Mouse (Mus musculus) ES-CJ7 (cell line): ENCODE data around the gene Slc16a13.
A peak's percentile ranks its signal among the peaks of the same experiment; 100 is the strongest.

ENCODE experiments used
- DNase-seq: peaks from one replicate; pipeline ENCODE4 v3.0.0; 2011; ENCODE audit warnings: low read depth, low spot score

Slc16a13 gene

DNA sequence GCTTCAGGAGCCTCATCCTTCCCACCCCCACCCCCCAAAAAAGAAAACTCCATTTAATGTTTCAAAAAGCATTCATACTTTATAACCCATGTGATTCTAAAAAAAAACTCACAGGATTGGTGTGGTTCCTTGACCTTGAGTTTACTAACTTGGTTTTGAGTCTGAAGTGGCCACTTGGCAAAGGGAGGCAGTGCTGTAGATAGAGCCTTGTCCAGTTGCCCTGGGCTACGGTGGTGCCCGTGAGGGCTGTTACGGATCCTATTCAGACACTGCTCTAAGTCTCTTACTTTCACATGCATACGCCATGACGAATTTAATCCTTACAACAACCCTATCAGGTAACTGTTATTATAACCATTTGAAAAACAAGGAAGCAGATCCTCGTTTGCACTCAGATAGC, 8.9 kb downstream of the Slc16a13 start:
- no peak for DNase-seq

DNA sequence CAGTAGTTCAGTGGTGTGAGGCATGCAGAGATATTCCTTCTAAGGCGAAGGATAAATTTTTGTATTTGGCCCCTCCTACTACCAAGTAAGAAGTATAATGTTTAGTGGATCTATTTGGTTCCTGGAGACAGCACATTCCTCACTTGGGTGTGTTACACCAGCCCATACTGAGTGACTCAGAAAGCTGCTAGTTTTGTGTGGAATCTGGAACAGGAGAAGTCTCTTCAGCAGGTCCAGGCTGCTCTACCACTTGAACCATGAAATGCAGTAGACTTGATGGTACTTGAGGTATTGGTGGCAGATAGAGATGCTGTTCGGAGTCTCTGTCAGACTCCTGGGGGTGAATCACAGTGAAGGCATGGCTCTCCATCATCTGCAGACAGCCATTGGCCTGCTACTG, 10.2 kb downstream of the Slc16a13 start:
- no peak for DNase-seq

DNA sequence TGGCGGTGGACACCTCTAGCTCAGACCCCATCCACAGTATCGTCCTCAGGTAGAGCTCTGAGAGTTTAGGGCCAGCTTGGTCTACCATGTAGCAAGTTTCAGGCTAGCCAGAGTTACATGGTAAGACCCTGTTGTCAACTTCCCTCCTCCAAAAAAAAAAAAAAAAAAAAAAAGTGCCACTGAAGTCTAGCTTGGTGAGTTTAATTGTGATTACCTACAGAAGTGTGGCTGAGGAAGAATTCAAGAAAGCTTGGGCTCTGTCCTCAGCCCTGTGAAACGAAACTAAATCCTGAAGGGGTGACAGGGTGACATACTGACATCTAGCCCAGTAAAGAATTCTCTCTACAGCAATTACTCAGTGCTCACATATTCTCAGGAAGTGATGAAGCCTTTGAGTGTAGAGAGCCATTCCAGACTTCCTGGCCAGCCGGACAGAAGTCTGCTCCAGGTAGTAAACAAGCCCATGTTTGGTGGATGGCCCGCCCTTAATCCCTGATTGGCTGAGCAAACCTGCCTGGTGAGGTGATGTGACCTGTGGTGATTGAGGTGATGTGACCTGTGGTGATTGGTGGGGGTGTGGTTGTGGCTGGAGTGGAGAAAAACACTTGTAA, 12.0 kb downstream of the Slc16a13 start:
- no peak for DNase-seq

DNA sequence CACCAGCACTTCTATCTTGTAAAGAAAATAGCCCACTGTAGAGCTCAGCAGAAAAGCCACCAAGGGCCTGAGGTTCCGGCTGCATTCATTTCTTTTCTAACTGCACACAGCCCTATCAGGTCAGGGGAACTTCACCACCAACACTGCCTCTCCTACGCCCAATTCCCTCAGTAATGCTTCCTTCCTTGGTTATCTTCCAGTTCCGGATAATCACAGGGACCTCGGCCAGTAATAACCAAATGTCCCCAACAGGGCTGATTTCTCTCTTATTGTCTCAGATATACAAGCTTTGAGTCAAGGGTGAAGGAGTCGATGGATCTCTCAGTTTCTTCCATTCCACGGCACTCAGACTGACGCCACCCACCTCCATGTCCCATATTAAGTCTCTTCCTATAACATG, 13.6 kb downstream of the Slc16a13 start:
- no peak for DNase-seq

DNA sequence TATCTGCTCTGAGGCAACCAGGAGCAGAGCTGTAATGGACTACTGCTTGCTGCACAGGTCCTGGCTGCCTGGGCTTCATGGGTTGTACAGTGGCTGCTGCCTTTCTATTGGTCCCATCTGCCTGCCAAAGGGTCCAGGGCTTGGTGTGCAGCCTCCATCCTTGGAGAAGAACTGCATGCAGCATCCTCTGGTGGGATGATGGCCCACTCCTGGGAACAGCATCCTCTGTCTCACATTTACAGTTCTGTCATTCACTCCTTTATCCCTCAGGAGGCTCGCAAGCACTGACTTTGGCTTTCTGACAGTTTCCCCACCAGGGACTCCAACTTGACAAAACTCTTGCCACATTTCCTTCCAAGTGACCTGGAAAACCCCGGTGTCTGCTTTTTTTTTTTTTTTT, 14.1 kb downstream of the Slc16a13 start:
- no peak for DNase-seq

DNA sequence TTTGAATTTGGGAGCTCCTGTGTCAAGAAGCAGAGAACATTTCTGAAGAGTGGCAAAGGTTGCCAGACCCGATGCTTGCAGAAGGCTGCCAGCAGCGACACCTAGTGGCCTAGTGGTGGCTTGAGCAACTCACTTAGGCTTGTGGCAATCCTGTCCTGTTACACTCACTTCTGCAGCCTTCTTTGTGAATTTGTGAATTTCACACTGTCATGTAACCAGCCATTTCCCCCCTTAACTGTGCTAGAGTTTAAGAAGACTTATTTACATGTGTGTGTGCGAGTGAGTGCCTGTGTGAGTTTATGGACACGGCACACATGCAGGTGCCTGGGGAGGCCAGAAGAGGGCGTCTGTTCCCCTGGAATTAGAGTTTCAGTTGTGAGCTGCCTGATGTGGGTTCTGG, 19.2 kb downstream of the Slc16a13 start:
- DNase-seq, result peak; percentile 78

DNA sequence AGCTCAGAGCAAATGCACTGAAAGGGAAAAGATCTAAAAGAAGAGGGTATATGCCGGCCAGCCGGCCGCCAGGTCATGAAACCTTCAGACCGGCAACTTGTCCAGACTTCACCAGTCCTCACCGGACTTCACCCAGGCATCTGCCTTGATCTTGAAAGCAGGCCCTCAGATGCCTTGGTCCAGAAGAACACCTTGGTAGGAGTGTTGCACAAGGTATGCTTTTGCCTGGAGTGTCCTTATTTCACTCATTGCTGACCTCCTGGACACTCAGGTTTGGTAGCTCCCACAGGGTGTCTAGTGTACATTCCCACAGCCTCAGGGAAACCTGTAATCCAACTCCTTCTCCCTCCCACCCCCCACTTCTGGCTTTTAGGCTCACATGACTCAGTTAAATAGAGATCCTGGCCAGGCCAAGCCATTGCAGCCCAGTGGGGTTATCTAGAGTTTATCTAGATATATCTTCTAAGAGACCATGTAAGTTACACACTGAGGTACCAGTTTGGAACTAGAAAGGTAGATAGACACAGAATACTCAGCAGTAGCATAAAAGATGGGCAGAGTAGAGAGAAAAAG, 20.7 kb downstream of the Slc16a13 start:
- no peak for DNase-seq

DNA sequence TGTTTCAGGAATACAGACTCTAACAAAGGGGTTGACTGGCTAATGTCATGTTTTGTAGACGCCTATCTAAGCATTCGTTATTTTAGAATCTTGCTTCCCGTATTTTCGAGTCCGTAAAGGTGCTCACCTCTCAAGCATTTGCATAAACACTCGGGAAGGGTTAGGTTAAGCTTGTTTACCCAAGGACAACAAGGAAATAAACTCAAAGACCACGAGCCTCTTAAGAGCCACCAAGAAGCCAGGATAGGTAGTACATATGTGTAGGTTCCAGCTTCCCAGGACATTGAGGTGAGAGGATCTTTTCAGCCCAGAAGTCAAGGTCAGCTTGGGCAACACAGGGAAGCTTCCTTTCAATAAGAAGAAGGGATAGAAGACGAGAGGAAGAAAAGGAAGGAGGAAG, 21.8 kb downstream of the Slc16a13 start:
- no peak for DNase-seq

DNA sequence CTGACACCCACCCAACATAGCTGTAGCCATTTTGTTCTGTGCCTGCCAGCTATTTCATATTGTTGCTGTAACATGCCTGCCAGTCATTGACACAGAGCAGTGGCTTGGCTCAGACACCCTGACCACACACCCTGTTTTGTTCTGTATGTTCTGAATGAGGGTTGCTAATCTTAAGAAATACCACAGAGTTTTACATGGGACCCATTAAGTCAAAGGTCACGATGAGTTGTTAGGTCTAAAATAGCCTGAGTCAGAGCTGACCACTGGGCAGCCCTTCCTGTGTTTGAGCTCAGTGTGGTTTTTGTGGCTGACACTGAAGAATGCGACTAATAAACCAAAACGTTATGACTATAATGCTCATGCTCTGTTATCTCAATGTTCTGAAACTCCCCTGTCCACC, 22.5 kb downstream of the Slc16a13 start:
- DNase-seq, result no peak

DNA sequence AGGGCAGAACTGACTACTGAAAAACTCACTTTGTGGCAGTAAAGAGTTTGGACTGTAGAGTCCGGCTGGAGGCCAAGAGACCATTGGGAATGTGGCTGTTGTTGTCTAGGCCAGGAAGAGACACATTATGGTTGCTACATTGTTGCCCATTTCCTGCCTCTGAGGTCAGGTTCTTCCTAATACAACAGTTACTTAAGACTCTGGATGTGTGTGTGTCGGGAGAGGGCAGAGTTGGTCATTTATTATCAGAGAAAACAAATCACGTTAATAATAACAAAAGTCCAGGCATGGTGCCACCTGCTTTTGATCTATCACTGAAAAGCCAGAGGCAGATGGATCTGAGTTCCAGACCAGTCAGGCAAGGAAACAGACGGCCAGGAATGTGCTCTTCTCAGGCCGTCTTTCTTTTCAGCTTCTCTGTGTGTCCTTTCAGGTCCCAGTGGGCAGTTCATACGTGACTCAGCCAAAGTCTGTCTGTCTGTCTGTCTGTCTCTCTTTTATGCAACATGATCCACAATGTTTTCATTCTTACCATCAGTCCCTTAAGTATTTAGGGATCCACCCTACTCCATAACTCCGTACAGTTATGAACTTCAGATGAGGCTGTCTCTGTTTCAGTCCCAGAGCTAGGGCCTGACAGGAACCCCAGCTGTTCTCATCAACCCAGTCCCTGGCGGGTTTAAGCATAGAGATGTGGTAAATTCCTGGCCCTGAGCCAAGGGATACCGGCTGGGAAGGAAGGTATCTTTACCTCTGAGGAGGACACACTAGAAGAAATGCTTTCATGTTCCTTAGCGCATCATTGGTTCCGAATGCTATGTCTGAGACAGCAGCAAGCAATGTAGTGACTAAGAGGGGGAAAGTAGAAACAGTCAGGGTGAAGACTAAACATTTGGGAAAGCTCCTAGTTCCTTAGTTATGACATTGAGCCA, 27.2 kb downstream of the Slc16a13 start:
- no peak for DNase-seq

DNA sequence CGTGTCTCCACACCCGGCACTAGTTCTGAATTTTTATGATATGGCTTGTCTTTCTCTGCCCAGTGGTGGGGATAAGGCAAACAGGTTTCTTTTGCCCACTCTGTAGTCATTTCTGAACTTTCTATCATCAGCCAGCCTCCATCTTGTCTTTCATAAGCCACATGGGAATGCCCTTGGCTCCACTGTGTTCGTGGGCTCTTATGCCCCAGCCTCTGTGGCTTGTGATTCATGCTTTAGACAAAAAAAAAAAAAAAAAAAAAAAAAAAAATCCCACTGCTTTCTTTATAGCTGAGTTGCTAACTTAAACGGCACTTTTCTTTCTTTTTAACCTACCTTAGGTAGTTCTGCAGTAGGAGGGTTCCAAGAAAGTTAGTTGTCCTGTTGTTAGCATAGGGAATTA, 28.7 kb downstream of the Slc16a13 start:
- no peak for DNase-seq

DNA sequence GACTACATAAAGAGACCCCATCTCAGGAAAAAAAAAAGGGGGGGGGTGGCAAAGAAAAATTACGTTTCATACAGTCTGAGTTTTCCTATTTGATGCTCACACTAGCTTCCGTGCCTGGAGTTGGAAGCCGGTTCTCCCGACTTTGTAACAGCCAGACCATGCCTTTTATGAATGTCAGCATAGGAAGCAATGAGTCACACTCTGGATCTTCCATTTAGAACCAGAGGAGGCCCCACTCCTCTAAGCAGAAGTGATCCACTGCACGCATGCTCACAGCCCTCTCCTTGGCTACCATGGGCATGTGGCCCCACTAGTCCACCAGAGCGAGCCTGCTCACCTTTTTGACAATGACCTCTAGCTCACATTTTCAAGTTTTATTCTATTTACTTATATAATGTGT, 29.7 kb downstream of the Slc16a13 start:
- DNase-seq, result no peak

DNA sequence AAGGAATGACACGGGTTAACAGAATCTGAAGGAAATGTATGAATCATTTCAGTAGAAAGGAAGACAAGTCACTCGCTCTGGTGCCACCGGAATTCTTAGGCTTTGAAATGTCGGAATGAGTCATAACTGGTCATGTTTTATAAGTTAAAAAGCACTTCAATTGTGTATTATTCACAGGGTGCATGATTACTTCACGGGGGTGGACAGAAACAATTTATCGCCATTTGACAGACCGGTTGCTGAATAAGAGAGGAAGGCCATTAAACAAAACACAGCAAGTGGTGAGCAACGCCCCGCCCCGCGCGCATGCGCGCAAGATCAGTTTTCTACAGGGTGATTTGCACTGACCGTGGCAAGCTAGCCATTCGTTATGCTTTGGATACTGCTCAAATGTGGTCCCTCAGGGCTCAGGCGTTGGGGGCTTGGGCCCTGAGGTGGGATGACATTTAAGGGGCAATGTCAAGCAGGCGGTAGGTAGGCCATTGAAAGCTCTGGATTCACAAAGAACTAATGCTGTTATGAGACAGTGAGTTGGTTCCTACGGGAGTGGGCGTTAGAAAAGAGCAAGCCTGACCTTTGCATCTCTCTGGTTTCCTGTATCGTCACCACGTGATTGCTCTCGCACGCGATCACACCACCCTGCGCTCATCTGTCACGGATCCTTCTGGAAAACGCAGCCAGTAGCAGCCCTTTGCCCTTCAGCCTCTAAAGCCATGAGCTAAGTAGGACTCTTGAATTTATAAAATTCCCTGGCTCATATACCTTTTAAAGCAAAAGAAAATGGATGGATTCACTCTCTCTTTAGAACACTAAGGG, 31.3 kb downstream of the Slc16a13 start:
- DNase-seq, result no peak

DNA sequence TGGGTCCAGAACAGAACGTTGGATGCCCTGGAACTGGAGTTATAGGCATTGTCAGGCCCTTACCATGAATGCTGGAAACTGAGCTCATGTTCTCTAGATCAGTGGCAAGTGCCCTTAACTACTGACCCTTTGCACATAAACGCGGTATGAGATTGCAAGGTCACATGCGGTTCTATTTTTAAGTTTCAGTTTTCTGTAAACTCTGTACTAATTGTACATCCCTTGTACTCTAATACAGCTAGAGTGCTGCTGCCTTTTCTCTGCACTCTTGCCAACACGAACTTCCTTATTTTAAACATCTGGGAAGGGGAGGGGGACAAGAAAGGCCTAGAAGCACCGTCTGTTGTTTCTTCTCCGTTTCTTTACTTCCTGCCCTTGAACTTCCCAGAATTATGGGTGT, 35.7 kb downstream of the Slc16a13 start:
- no peak for DNase-seq

DNA sequence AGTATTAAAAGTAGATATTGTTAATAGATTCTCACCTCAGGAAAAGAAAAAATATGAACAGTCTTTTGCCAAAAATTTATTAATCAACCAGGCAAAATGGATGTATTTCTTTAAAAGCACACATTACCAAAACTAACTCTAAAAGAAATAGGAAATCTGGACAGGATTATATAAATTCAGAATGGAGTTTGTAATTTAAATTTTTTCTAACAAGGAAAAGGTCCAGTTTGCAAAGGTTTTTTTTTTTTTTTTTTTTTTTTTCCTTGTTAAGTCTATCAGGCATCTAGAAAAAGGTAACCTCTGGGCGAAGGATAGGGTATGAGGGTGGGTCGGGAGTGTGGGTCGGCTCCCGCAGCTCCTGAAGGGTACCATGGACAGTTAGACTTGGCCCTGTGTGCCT, 40.4 kb downstream of the Slc16a13 start:
- no peak for DNase-seq

DNA sequence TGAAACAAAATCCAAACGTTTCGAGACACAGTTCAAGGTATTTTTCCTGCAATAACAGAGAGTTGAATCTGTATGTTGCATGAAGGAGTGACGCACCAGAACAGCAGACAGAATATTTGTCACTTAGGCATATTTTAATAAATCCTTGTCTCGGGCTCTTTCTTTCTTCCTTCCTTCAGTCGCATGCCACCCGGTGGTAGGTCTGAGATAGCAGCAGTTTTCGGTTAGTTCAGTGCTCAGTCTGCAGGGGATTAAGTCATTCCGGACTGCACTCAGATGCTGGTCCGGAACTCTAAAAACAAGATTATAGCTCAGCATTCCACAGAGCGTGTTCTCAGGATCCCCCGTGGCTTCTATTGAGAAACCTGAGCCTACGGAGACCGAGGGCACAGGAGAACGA, 41.5 kb downstream of the Slc16a13 start:
- peak; percentile 48 for DNase-seq

DNA sequence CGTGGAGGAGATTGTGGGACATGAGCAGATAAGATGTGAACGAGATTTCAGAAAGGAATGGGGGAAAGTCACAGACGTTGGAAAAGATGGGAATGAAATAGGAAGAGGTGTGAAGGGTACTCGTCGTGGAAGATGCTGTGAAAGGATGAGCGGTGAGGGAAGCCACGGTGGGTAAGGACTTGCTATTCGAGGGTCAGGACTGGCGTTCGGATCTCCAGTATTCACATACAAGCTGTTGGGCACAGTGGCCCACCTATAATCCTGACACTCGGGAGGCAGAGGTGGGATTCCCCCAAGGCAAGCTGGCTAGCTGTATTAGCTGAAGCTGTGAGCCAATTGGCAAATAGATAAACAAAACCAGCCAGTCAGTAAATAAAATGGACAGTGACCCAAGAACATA, 42.1 kb downstream of the Slc16a13 start:
- no peak for DNase-seq

DNA sequence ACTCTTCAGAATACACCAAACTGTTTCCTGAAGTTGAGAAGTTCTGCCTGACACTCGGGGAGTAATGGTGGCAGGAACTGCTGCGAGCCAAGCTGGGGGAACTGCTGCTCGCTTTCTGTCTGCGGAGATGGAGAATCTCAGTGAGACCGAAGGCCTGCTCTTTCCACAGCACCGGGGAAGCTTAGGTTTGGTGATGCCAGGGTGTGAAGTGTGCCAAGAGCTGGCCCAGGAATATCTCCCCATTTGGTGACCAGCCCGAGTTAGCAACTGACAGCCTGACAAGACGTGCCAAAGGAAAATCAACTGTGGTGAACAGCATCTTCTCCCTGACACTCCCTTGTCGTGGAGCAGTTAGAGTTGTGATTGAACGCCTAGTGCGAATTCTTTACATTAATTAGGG, 42.6 kb downstream of the Slc16a13 start:
- DNase-seq, result no peak

DNA sequence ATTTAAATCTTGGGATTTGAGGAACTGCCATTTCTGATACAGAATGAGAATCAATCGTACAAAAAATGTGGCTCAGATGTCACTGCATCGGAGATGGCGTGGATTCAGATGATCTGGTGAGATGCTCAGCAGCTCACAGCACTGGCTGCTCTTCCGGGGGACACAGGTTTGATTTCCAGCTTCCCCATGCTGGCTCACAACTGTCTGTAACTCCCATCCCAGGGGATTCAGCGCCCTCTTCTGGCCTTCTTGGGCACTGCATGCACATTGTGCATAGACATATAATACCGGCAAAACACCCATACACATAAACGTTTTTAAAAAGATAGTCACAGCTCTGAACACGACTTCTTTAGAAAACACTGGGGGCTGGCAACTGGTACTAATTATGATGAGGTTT, 43.2 kb downstream of the Slc16a13 start:
- DNase-seq, result peak; percentile 58

DNA sequence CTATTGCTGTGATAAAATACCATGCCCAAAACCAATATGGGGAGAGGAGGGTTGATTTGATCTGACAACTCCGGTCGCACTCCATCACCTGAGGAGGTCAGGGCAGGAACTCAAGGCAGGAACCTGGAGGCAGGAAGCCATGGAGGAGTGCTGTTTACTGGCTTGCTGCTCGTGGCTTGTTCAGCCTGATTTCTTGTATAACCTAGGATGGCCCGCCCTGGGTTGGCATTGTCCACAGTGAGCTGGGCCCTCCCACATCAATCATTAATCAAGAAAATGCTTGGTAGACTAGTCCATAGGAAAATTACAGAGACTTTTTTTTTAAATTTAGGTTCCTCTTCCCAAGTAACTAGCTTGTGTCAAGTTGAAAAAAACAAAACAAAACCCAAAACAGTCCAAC, 46.4 kb downstream of the Slc16a13 start:
- no peak for DNase-seq

DNA sequence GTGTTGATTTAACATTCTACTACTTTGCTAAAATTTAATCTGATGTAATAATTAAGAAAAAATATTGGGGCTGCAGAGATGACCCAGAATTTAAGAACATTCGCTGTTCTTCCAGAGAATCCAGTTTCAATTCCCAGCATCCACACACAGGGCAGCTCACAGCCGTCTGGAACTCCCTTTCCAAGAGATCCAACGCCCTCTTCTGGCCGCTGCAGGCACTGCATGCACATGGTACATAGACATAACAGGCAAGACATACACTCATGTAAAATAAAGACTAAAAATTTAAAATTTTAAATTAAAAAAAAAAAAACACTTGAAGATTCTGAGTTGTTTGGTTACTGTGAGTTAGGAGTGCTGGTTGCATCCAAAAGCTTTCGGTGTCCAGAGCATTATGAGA, 48.6 kb downstream of the Slc16a13 start:
- DNase-seq, result peak; percentile 80

DNA sequence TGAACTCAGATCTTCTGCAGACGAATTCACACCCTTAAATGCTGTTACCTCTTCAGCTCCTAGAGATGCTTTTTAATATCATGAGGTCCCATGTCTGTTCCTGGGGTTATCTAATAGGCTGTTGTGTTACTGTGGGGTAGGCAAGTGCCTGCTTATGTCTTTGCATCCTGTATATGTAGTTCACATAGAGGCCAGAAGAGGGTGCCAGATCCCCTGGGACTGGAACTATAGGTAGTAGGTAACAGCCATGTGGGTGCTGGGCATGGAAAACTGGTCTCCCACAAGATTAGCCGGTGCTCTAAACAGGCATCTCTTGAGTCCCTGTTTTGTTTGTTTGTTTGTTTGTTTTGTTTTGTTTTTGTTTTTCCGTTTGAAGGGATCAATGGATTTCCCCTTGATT, 49.0 kb downstream of the Slc16a13 start:
- peak; percentile 88 for DNase-seq
